8 mouse cellular contexts compared by ENCODE assay signal in the genomic region with DNA sequence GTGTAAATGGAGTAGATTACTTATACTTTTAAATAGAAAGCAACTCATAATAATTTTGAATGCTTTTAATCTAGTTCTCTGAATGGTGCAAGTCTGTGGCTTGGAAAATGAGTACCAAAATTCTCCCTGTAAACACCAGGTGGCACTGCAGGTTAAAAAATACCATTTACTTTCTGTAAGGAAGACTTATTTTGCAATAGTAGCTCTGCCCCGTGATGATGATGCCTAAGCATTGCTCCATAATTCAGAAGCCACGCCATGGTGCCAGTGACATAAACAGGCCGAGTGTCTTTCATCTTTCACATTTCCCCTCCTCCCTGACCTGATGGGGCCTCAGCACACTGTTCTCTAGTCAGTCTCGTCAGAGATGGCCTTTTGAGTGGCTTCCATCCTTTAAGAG. TPM values are rescaled to one million over a fixed set of nuclear protein-coding genes. Genes with fewer than 3 reads are reported as not detected.
DNase-seq lines count a peak whose midpoint lies in the region; ATAC-seq and TF ChIP-seq lines count a peak whose summit lies in the region.

No protein-coding gene starts in this region.

- H3K9ac ChIP-seq in intestine, postnatal 0 days (ENCODE audit: low read depth, low read length): no peak overlapping the region

- H3K27ac ChIP-seq in intestine, postnatal 0 days (ENCODE audit: low read depth, low read length): no peak overlapping the region

- no peak overlapping the region for H3K4me2 ChIP-seq in intestine, postnatal 0 days (replicated peaks; ENCODE audit: low read depth)

- no peak overlapping the region for H3K4me3 ChIP-seq in intestine, postnatal 0 days (ENCODE audit: low read depth, low read length)

- H3K4me1 ChIP-seq in intestine, postnatal 0 days (replicated peaks; ENCODE audit: control insufficient read depth, insufficient read depth, low read length): no peaks in the 10 kb centered on the region

- ATAC-seq in frontal cortex, adult (ENCODE audit: low TSS enrichment): peak; percentile 75; the same call in 1 of the 2 replicates
- ATAC-seq in intestine, postnatal 0 days: no peak

- H3K27me3 ChIP-seq in intestine, postnatal 0 days (replicated peaks; ENCODE audit: control insufficient read depth, insufficient read depth, low read length): no peaks in the 10 kb centered on the region

- no peaks in the 10 kb centered on the region for H3K9me3 ChIP-seq in intestine, postnatal 0 days (ENCODE audit: control insufficient read depth)

- H3K36me3 ChIP-seq in intestine, postnatal 0 days (ENCODE audit: control insufficient read depth, insufficient read depth): peaks cover 43% of the 10 kb centered on the region

- WGBS in intestine, postnatal 0 days: 47% methylated on average over 4 of the region's 4 CpGs

- no peak for DNase-seq in frontal cortex, postnatal 25 days (ENCODE audit: low spot score in 2 of 2)
- peak; percentile 23 for DNase-seq in right cerebral cortex, adult 18-20 months
- DNase-seq in right cerebral cortex, postnatal 14 days: no peak
- DNase-seq in embryo, embryonic 10 days (ENCODE audit: low spot score): peak; percentile 35
- peak; percentile 72 for DNase-seq in retina, embryonic 14.5 days (ENCODE audit: low spot score)
- DNase-seq in gastrocnemius, adult 8-10 months (ENCODE audit: low spot score in 2 of 2): no peak

- TF ChIP-seq CTCF in intestine, postnatal 0 days (IDR thresholded peaks at IDR 0.05; ENCODE audit: low read depth): peak; percentile 68

RNA-seq across cellular contexts. Expression of a gene that starts 21.6 kb away (rescaled TPM):
- polyA plus RNA-seq in intestine, postnatal 0 days (2015; fragmentation: Nextera tagmentation; extraction: Ambion mirVana): 8.6 and 8.9 TPM in 2 replicates
- 10 to 100 TPM; 22.3 to 27.6 (median 23.2) TPM for total RNA-seq in gastrocnemius, adult 8-10 months (2022)

Comparison
In these comparisons a context has a peak if more than half of its experiments do, and no peak if none do; other contexts are left out.
1. DNase-seq: peak in right cerebral cortex, adult 18-20 months (single experiment), embryo, embryonic 10 days (single experiment) and retina, embryonic 14.5 days (single experiment); none in frontal cortex, postnatal 25 days (0 of 2), right cerebral cortex, postnatal 14 days (single experiment) and gastrocnemius, adult 8-10 months (0 of 2).